Mouse (Mus musculus): ENCODE data around the gene Zbtb7b. TPM values are rescaled to one million over a fixed set of nuclear protein-coding genes. Genes with fewer than 3 reads are reported as not detected.

Zbtb7b gene
- polyA plus RNA-seq, 1 experiment from 2014 or later, result 8.0 TPM

- WGBS, result 95% methylated on average over 14 of the region's 14 CpGs
- no peak overlapping the region for H3K9ac ChIP-seq (ENCODE audit: low read length)
Observed at GRCm38 (mm10) chr3:89380291-89380690, 14.3 kb downstream of the Zbtb7b start.

GRCm38 (mm10) chr3:89379388-89380131 is 15.0 kb downstream of the Zbtb7b start:
- Histone ChIP-seq H3K4me1 (ENCODE audit: control insufficient read depth, insufficient read depth, low read length) (peaks cover 24% of the 10 kb centered on the region), H3K27me3 (ENCODE audit: control insufficient read depth, insufficient read depth, low read length) (no peaks in the 10 kb centered on the region), H3K27ac (ENCODE audit: low read length) (peak overlapping the region; percentile 86), H3K36me3 (ENCODE audit: control insufficient read depth, insufficient read depth, low read length) (peaks cover 11% of the 10 kb centered on the region; the same call in 1 of the 2 replicates), H3K9ac (ENCODE audit: low read length) (no peak overlapping the region), H3K4me3 (replicated peaks; ENCODE audit: low read length) (no peak overlapping the region), H3K4me2 (ENCODE audit: low read depth, low read length) (no peak overlapping the region), H3K9me3 (replicated peaks; ENCODE audit: control insufficient read depth, low read length) (no peaks in the 10 kb centered on the region)
- WGBS, result 86% methylated on average over 31 of the region's 31 CpGs
- no peak for ATAC-seq (ENCODE audit: insufficient read depth, low FRiP score)

More at GRCm38 (mm10) chr3:89380291-89380690, 14.3 kb downstream of the Zbtb7b start:
- H3K4me2 ChIP-seq (ENCODE audit: low read depth, low read length), result no peak overlapping the region
- no peaks in the 10 kb centered on the region for H3K9me3 ChIP-seq (replicated peaks; ENCODE audit: control insufficient read depth, low read length)
- no peak overlapping the region for H3K4me3 ChIP-seq (replicated peaks; ENCODE audit: low read length)
- no peak overlapping the region for H3K27ac ChIP-seq (ENCODE audit: low read length)
- H3K4me1 ChIP-seq (ENCODE audit: control insufficient read depth, insufficient read depth, low read length), result peaks cover 31% of the 10 kb centered on the region
- H3K36me3 ChIP-seq (ENCODE audit: control insufficient read depth, insufficient read depth, low read length), result peaks cover 11% of the 10 kb centered on the region; the same call in 1 of the 2 replicates
- no peaks in the 10 kb centered on the region for H3K27me3 ChIP-seq (ENCODE audit: control insufficient read depth, insufficient read depth, low read length)
- no peak for ATAC-seq (ENCODE audit: insufficient read depth, low FRiP score)

DNA sequence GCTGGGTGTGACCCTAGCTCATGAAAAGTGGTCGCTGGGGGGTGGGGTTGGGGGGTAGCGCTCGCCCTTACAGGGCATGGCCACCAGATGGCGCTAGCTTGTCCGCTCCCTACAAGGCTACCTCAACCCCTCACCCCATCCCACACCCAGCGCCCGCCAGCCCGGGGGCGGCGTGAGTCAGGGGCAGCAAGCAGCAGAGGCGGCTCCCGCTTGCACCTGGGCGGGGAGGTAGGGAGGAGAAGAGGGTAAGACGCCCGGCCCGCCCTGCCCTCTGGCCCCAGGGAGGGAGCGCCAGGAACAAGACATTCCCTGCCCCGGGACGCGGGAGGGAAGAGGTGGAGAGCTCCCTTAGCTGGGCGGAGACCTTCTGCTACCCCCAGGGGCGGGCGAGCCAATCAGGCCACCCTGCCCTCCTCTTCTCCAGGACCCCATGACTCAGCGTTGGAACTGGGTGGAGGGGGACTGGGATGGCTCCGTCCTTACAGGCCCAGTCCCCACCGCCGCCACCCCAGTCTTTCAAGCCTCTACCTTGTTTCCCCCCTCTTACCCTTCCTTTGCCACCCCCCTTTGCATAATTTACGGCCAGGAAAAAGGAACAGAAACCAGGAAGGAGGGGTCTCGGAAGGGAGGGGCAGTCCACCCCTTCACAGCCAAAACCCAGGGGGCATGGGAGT is 16.0 kb downstream of the Zbtb7b start:
- Histone ChIP-seq H3K4me2 (ENCODE audit: low read depth, low read length) (peak overlapping the region; percentile 70), H3K9ac (ENCODE audit: low read length) (peak overlapping the region; percentile 80), H3K9me3 (replicated peaks; ENCODE audit: control insufficient read depth, low read length) (no peaks in the 10 kb centered on the region), H3K27me3 (ENCODE audit: control insufficient read depth, insufficient read depth, low read length) (no peaks in the 10 kb centered on the region), H3K4me3 (replicated peaks; ENCODE audit: low read length) (peak overlapping the region; percentile 56), H3K36me3 (ENCODE audit: control insufficient read depth, insufficient read depth, low read length) (peaks cover 11% of the 10 kb centered on the region; the same call in 1 of the 2 replicates), H3K27ac (ENCODE audit: low read length) (peak overlapping the region; percentile 86), H3K4me1 (ENCODE audit: control insufficient read depth, insufficient read depth, low read length) (peaks cover 17% of the 10 kb centered on the region)
- peak; percentile 93 for ATAC-seq (ENCODE audit: insufficient read depth, low FRiP score)
- WGBS, result 1% methylated on average over 27 of the region's 29 CpGs

- no peak; the same call in 1 of the 2 replicates for ATAC-seq (ENCODE audit: insufficient read depth, low FRiP score)
Observed at GRCm38 (mm10) chr3:89377831-89378230, 16.7 kb downstream of the Zbtb7b start.

GRCm38 (mm10) chr3:89373581-89374231 is 20.9 kb downstream of the Zbtb7b start:
- Histone ChIP-seq H3K9ac (ENCODE audit: low read length) (no peak overlapping the region), H3K9me3 (replicated peaks; ENCODE audit: control insufficient read depth, low read length) (no peaks in the 10 kb centered on the region), H3K4me3 (replicated peaks; ENCODE audit: low read length) (no peak overlapping the region), H3K27ac (ENCODE audit: low read length) (peak overlapping the region; percentile 23; the same call in 1 of the 2 replicates), H3K27me3 (ENCODE audit: control insufficient read depth, insufficient read depth, low read length) (no peaks in the 10 kb centered on the region), H3K4me1 (ENCODE audit: control insufficient read depth, insufficient read depth, low read length) (peaks cover 11% of the 10 kb centered on the region), H3K36me3 (ENCODE audit: control insufficient read depth, insufficient read depth, low read length) (no peaks in the 10 kb centered on the region), H3K4me2 (ENCODE audit: low read depth, low read length) (no peak overlapping the region)
- no peak for ATAC-seq (ENCODE audit: insufficient read depth, low FRiP score)
- 43% methylated on average over 5 of the region's 5 CpGs for WGBS

More at GRCm38 (mm10) chr3:89377831-89378230, 16.7 kb downstream of the Zbtb7b start:
- WGBS, result 69% methylated on average over 4 of the region's 4 CpGs
- Histone ChIP-seq H3K27ac (ENCODE audit: low read length) (peak overlapping the region; percentile 86; the same call in 1 of the 2 replicates), H3K9ac (ENCODE audit: low read length) (peak overlapping the region; percentile 80), H3K4me3 (replicated peaks; ENCODE audit: low read length) (peak overlapping the region; percentile 56; the same call in 1 of the 2 replicates), H3K4me2 (ENCODE audit: low read depth, low read length) (peak overlapping the region; percentile 70), H3K9me3 (replicated peaks; ENCODE audit: control insufficient read depth, low read length) (no peaks in the 10 kb centered on the region), H3K36me3 (ENCODE audit: control insufficient read depth, insufficient read depth, low read length) (peaks cover 11% of the 10 kb centered on the region; the same call in 1 of the 2 replicates), H3K4me1 (ENCODE audit: control insufficient read depth, insufficient read depth, low read length) (peaks cover 17% of the 10 kb centered on the region), H3K27me3 (ENCODE audit: control insufficient read depth, insufficient read depth, low read length) (no peaks in the 10 kb centered on the region)

- H3K4me1 ChIP-seq (ENCODE audit: control insufficient read depth, insufficient read depth, low read length), result 0 out of 2 replicates have a peak, but pooled peaks cover 4% of the 10 kb centered on the region
- ATAC-seq (ENCODE audit: insufficient read depth, low FRiP score), result no peak
- H3K9ac ChIP-seq (ENCODE audit: low read length), result no peak overlapping the region
- 53% methylated on average over 11 of the region's 11 CpGs for WGBS
- H3K27me3 ChIP-seq (ENCODE audit: control insufficient read depth, insufficient read depth, low read length), result no peaks in the 10 kb centered on the region
- H3K4me2 ChIP-seq (ENCODE audit: low read depth, low read length), result no peak overlapping the region
- H3K4me3 ChIP-seq (replicated peaks; ENCODE audit: low read length), result no peak overlapping the region
- no peak overlapping the region for H3K27ac ChIP-seq (ENCODE audit: low read length)
- H3K36me3 ChIP-seq (ENCODE audit: control insufficient read depth, insufficient read depth, low read length), result no peaks in the 10 kb centered on the region
- H3K9me3 ChIP-seq (replicated peaks; ENCODE audit: control insufficient read depth, low read length), result no peaks in the 10 kb centered on the region
Observed at GRCm38 (mm10) chr3:89367338-89367737, 27.2 kb downstream of the Zbtb7b start.

GRCm38 (mm10) chr3:89365486-89366414 is 28.8 kb downstream of the Zbtb7b start:
- Histone ChIP-seq H3K27me3 (ENCODE audit: control insufficient read depth, insufficient read depth, low read length) (no peaks in the 10 kb centered on the region), H3K27ac (ENCODE audit: low read length) (no peak overlapping the region), H3K9me3 (replicated peaks; ENCODE audit: control insufficient read depth, low read length) (no peaks in the 10 kb centered on the region), H3K9ac (ENCODE audit: low read length) (peak overlapping the region; percentile 55), H3K36me3 (ENCODE audit: control insufficient read depth, insufficient read depth, low read length) (no peaks in the 10 kb centered on the region), H3K4me2 (ENCODE audit: low read depth, low read length) (no peak overlapping the region), H3K4me3 (replicated peaks; ENCODE audit: low read length) (no peak overlapping the region), H3K4me1 (ENCODE audit: control insufficient read depth, insufficient read depth, low read length) (0 out of 2 replicates have a peak, but pooled peaks cover 4% of the 10 kb centered on the region)
- WGBS, result 55% methylated on average over 20 of the region's 20 CpGs
- ATAC-seq (ENCODE audit: insufficient read depth, low FRiP score), result 0 out of 2 replicates have a peak, but pooled peaks have one; percentile 19

DNA sequence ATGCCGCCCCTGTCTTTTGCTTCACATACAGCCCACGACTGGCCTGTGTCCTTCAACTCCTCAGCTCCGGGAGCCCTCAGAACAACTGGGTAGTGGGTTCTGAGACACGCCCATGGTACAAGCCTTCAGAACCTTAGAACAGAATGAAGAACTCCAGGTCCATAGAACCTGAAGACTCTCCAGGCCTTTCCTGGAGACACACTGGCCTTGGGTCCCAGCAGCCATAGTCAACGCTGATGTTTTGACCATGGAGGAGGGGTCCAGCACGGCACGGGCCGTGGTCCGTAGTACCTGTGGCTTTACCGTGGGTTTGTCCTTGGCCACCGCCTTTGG is 29.5 kb downstream of the Zbtb7b start, which contains the start of gene Dcst1:
Dcst1 (minus strand) TSS at position 101 of the 333 bp plus-strand sequence.
- ATAC-seq (ENCODE audit: insufficient read depth, low FRiP score), result no peak
- H3K27ac ChIP-seq (ENCODE audit: low read length), result no peak within 1 kb of the TSS
- H3K4me1 ChIP-seq (ENCODE audit: control insufficient read depth, insufficient read depth, low read length), result 0 out of 2 replicates have a peak, but pooled peaks cover 4% of the 10 kb centered on the region
- no peaks in the 10 kb centered on the region for H3K27me3 ChIP-seq (ENCODE audit: control insufficient read depth, insufficient read depth, low read length)
- H3K9ac ChIP-seq (ENCODE audit: low read length), result peak within 1 kb of the TSS; percentile 55
- H3K4me2 ChIP-seq (ENCODE audit: low read depth, low read length), result no peak within 1 kb of the TSS
- H3K36me3 ChIP-seq (ENCODE audit: control insufficient read depth, insufficient read depth, low read length), result no peaks in the 10 kb centered on the region
- no peaks in the 10 kb centered on the region for H3K9me3 ChIP-seq (replicated peaks; ENCODE audit: control insufficient read depth, low read length)
- WGBS, result 87% methylated on average over 11 of the region's 11 CpGs
- H3K4me3 ChIP-seq (replicated peaks; ENCODE audit: low read length), result no peak within 1 kb of the TSS

All from stomach, embryonic 16.5 days (tissue).